Mouse (Mus musculus): ENCODE measurements around the gene Dnah7a.
"Not testable (repeated sequence)": the region's sequence is repeated elsewhere in the genome, so short reads cannot be mapped to it uniquely, and the experiment has no call there.

- TF ChIP-seq CTCF (IDR thresholded peaks at IDR 0.05; ENCODE audit: borderline replicate concordance, insufficient read depth, low read length); POLR2A (IDR thresholded peaks at IDR 0.05; ENCODE audit: low read depth, low read length): not testable (repeated sequence)
Measured at GRCm38 (mm10) chr1:53740077-53740776, 33.6 kb upstream of the Dnah7a start.
